Mouse (Mus musculus) effector memory CD4-positive, alpha-beta T cell, adult 7 months (primary cell): ENCODE data around the gene Ramp1. TPM values are rescaled to one million over a fixed set of nuclear protein-coding genes. Genes with fewer than 3 reads are reported as not detected.

Experiments used
- polyA plus RNA-seq: library from polyadenylated mRNA; unstranded; fragments of 100-300 nt; shearing (Covaris generic); gene quantifications from one replicate; pipeline ENCODE4 v1.2.1, GENCODE M21; 2017

Ramp1 gene
- polyA plus RNA-seq, result 1.2 TPM

DNA sequence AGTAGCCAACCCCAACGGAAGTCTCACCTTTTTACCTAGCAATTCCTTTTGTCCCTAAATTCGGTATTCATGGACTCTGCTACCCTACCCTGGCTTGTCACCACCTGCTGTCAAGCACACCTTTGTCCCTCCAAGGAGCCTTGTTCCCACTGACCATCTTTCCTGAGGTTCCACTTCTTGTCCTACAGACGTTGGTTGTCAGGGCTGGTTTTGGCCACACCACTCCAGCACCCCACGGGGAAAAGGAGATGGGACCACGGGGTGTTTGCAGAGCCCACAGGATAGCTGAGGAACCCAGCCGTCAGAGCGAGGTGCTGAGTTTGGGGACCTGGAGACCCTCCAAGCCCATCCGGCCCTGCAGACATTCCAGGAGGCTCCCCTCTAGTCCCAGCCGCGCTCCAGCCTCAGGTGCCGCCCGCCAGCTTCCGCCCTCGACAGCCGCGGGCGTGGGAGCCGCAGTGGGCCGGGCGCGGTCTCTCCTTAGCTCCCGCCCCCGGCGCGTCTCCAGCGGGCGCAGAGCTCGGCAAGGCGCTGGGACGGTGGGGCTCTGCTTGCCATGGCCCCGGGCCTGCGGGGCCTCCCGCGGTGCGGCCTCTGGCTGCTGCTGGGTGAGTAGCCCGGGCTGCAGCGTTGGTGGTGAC is at the start of gene Ramp1:
Ramp1 (plus strand) TSS at position 290 of the 641 bp plus-strand sequence.

DNA sequence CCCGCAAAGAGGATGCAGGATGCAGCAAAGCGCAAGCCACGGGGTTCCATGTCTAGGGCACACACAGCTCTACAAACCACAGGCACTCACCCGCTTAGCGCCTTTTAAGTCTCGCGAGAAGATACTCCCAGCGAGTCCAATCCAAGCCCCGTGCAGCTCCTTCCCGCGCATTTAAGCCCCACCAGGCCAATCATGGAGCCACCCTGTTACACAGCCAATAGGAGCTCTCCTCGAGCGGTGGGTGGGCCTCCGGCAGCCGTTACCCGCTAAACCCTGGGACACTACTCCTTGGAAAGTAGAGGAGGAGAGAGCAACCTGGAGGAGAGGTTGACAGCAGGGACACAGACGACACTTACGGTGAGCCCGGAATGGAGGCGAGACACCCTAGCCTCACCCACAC is 34.8 kb upstream of the Ramp1 start, which contains the start of gene Rbm44:
Rbm44 (plus strand) TSS at position 277 of the 400 bp plus-strand sequence.

DNA sequence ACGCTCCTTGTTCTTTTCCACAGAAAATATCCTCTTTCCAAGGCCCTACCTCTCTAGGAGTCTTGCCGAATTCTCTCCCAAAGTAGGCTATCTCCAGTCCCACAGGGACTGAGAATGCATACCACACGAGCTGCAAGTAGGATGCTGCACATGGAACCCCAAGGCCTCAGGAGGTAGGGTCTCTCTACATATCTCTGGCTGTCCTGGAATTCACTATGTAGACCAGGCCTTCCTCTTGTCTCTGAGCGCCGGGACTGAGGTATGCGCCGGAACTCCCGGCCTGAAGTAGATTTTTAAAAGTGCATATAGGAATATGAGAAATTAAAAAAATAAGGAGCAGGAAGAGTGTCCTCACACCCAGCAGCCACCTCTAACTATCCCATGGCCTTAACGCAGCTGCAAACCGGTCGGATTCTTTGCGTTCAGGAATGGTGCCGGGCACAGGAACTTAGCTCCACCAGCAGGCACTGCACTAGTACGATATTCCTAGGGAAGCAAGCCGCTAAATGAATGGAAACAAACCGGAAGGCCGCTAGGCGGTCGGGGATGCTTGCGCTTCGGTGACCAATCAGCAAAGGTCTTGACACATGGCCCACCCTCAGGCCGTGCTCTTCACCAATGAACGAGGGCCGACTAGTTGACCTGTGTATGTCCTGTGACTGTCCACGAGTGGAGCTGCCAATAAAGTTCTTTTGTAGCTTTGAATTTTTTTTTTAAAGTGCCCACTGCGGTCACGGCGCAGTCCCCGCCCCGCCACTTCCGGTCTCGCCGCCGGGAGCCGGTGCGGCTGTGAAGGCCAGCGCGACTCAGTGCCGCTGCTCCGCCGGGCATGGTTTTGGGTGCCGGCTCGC is 70.2 kb downstream of the Ramp1 start, which contains the start of gene Ube2f:
Ube2f (plus strand) TSS at position 741 of the 851 bp plus-strand sequence.

Other genes with a start within 250 kb of the Ramp1 start
- not detected for gene Prlh, start 226.7 kb upstream of the Ramp1 start, polyA plus RNA-seq
- not detected for gene Rab17, start 210.2 kb upstream of the Ramp1 start, polyA plus RNA-seq
- gene Lrrfip1, start 181.1 kb upstream of the Ramp1 start, polyA plus RNA-seq, result 293 TPM
- 0.21 TPM for gene Rbm44, start 34.7 kb upstream of the Ramp1 start, polyA plus RNA-seq
- 50.3 TPM for gene Ube2f, start 70.5 kb downstream of the Ramp1 start, polyA plus RNA-seq
- 16.6 TPM for gene Scly, start 118.5 kb downstream of the Ramp1 start, polyA plus RNA-seq
- gene Espnl, start 142.3 kb downstream of the Ramp1 start, polyA plus RNA-seq, result 0.23 TPM
- gene Klhl30, start 171.2 kb downstream of the Ramp1 start, polyA plus RNA-seq, result 0.28 TPM
- not detected for gene Erfe, start 186.6 kb downstream of the Ramp1 start, polyA plus RNA-seq
- gene Ilkap, start 219.0 kb downstream of the Ramp1 start, polyA plus RNA-seq, result 101 TPM
- gene Hes6, start 234.2 kb downstream of the Ramp1 start, polyA plus RNA-seq, result 17.5 TPM